Mouse (Mus musculus) cerebellum, adult 2 months (tissue): Measurements from ENCODE around the gene Cers3.

Experiments
- CTCF ChIP-seq: fragments of 200-500 bp; IDR thresholded peaks from 2 replicates; pipeline ENCODE4 v1.5.1; 2011; ENCODE audit warnings: low read depth, mild to moderate bottlenecking, control low read depth, low read length, moderate library complexity, borderline replicate concordance; ENCODE audit not compliant: insufficient read depth
- POLR2A ChIP-seq: fragments of 200-500 bp; IDR thresholded peaks from 2 replicates; pipeline ENCODE4 v1.6.1; 2011; ENCODE audit warnings: low read length, control low read depth, borderline replicate concordance; ENCODE audit not compliant: insufficient read depth

- TF ChIP-seq CTCF: no peak
- TF ChIP-seq POLR2A: no peak
Measured at GRCm38 (mm10) chr7:66867719-66868501, 124.6 kb downstream of the Cers3 start.
